Mouse (Mus musculus) thymus, postnatal 36 days (tissue): ENCODE measurements around the gene Tfr2.

Source experiments
- DNase-seq, 2 experiments: peaks; one replicate each; pipeline ENCODE4 v3.0.0; 2022; ENCODE audit warnings: mixed read lengths in 2 of 2

The Tfr2 gene

DNA sequence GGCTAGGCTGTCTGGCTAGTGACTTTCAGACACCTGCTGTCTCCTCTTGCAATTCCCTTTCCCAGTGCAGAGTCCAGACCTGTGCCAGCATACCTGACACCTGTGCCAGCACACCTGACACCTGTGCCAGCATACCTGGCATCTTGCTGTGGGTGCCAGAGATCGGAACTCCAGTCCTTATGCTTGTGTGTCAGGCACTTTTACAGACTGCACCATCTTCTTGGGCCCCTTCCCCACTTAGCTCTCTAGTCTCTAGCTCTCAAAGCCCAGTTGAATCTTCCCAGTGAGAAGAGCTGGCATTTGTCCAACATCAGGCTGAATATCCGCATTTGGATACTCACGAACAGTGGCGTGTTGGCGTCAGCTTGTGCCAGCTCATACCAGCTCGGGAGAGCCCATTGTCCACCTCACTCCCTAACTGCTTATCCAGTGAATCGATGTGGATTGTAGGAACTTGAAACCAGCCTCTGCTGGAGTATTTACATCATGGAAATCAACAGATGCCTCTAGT lies 30.3 kb upstream of the Tfr2 start:
- no peak for DNase-seq

DNA sequence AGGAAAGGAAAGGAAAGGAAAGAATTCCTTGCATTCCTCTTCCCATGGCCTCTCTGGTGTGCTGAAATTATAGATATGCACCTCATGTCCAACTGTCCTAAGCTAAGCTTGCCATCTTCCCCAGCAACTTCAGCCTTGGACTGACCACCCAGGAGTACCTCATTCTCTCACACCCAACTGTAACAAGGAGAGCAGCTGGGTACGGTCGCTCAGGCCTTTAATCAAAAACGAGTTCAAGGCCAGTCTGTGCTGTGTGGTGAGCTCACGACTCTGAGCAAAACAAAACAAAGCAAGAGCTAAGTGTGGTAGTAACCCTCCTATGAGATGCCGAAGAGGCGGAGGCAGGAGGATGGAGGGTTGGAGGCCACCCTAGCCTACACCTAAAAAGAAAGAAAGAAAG lies 28.6 kb upstream of the Tfr2 start:
- DNase-seq, result no peak

DNA sequence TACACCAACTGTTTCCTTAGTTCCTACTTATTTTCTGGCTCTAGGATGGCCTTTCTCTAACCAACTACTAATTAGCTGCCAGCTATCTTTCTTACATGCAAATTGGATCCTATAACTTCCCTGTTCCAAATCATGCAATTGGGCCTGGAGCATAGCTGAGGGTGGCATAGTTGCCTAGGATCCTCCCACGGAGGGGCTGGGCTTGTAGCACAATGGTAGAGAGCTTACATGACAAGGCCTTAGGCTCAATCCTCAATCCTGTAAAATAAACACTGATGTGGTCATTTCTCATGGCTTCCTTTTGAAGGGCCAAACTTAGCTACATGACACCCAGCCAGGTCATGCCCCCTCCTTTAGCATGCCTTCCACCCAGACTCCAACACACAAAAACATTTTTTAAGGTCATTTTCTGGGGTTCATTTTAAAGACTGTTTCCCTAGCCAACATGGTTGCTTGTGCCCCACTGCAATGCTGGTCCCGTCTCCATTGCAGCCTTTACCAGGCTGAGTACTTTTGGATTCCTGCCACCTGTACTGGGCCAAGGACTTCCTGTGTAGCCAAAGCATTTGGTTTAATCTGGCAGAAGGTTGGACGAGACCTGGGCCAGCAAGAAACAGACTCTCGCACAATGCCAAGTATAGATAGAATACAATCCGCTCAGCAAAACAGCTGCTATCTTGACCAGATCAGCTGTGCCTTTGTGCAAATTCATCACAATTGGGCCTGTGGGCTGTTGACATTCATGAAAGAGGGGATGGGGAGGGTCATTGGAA lies 27.7 kb upstream of the Tfr2 start:
- DNase-seq, result no peak

DNA sequence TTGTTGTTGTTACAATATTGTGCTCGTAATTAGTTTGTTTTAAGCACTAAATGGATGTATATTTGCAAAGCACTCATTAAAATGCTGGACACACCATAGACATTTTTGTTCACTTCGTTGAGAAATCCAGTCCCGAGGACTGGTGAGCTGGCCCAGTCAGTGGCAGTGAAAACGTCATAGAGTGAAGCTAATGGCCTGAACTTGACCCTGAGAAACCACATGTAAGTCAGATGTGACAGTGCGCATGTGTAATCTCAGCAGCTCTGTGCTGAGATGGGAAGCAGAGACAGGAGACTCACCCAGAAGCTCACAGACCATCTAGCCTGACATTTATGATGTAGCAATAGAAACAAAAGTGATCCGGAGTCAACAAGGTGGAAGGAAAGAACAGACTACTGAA lies 24.7 kb upstream of the Tfr2 start:
- no peak for DNase-seq

DNA sequence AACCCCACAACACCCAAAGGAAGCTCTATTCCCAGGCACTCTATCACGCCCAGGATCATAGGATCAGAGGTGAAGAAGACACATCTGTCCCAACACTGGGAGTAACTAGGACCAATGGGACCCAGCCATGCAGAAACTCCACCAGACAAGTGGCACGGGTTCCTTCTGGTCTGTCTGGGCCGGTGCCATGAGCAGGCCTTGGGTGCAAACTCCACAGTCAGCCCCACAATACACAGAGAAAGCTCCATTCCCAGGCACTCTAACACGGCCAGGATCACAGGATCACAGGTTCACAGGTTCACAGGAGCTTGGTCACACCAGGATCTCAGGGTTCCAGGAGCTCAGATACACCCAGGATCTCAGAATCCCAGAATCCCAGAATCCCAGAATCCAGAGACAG lies 24.0 kb upstream of the Tfr2 start:
- no peak for DNase-seq

DNA sequence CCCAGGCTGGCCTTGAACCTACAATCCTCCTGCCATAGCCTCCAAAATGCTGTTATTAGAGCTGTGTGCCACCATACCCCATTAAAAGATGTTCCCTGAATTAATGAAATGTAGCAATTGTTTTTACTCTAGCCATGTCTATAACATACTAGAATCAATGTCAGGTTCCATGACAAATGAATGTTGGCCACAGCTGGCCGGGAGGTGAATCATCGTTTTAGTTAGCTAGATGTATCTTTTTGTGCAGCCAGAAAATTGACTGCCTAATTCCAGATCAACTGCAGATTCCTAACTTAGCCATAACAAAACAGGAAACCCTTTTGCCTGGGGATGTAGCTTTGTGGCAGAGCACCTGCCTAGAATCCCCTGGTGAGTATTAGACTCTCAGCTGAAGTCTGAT lies 19.8 kb upstream of the Tfr2 start:
- DNase-seq, result no peak

DNA sequence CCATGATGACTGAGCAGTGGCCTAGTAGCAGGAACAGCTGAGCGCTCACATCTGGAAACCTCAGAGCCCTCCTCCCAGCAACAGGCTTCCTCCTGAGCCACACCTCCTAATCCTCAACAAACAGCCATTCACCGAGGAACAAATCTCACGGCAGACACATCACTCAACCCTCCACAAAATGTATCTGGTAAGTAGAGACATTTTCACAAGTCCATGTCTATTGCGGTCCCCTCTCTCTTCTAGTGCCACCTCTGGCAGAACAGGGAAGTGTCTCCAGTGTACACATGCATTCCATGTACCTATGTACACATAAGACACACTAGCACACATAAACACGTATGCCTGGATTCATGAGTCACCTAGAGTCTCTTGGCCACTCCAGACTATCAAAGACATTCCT lies 18.5 kb upstream of the Tfr2 start:
- DNase-seq, result peak in 1 of 2 experiments; percentile 24

DNA sequence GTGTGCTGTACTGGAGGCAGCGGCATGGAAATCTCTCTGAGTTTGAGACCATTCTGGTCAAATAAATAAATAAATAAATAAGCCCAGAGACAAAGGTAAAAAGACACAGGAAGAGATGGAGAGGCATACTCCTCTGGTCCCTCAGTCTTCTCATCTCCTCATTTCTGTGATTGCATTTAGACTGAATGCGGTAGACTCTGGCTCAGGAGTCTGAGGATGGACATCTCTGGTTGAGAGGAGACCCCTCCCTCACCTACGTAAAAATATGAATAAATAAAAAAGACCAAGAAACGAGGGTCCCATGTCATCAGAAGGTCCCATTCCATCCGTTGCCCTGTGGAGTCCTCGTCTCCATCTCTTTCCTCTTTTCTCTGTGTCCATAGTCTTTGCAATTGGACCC lies 16.6 kb upstream of the Tfr2 start:
- no peak for DNase-seq

DNA sequence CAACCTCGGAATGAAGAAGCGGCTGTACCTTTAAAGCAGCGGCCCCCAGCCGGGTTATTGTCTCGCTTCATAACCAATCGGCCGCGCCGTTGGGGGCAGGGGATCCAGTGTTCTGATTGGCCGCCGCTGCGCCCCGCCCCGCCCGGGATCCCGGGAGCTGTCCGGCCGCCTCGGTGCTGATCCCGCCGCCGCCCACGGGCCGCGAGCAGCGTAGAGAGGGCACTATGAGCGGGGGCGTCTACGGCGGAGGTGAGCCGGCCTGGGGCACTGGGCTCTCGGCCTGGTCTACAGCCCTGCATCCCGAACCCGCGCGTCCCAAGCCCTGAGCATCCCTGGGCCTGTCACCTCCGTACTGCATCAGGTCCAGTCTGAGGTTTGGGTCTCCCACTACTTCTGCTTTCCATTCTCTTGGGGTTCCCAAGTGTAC lies 16.2 kb upstream of the Tfr2 start, which contains the start of gene Actl6b:
Gene Actl6b, plus strand, starts transcription at position 107 of the 427 bp plus-strand sequence.
- DNase-seq, result peak; percentile 63

DNA sequence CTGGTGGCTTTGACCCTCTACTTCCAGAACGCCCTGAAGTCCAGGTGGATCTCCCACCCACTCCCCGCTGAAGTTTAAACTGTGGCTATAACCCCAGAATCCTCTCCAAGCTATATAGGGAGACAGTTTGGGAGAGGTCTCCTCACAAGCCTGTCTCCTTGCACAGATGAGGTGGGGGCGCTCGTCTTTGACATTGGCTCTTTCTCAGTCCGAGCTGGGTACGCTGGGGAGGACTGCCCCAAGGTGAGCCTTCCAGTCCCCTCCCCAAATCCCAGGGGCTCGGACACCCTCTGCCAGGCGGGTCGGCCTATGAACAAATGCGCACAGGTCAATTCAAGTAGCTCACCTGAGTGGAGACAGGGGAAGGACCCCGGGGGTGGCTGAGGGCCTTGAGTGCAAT lies 15.7 kb upstream of the Tfr2 start:
- no peak for DNase-seq

DNA sequence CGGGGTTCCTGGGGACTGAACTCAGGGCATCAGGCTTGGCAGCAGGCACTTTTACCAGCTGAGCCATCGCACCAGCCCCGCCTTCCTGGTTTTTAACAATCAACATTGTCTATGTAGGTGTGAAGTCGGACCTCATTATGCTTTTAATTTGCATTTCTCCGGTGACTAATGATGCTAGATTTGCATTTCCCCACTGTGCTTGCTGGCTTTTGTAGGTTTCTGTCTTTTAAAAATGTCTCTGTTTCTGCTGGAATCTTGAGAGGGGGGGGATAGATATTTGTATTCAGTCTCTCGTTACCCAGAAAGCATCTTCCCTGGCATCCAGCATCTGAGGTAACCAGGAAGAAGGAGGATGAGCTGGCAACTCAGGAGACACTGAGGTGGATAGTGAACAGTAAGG lies 8.1 kb upstream of the Tfr2 start:
- DNase-seq, result no peak

DNA sequence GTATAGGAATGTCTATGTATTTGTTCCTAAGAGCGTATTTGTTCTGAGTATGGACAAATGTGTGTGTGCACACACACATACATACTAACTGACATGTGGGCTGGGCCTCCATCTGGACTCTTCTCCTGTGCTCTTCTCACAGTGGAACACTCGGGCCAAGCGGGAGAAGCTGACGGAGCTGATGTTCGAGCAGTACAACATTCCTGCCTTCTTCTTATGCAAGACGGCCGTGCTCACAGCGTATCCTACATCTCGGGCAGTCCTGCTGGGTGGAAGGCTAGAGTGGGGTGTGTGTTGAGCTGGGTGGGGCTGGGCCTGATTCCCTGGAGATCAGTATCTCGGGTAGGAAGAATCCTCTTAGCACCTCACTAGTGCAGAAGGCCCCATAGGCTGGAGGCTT lies 6.7 kb upstream of the Tfr2 start:
- no peak for DNase-seq

DNA sequence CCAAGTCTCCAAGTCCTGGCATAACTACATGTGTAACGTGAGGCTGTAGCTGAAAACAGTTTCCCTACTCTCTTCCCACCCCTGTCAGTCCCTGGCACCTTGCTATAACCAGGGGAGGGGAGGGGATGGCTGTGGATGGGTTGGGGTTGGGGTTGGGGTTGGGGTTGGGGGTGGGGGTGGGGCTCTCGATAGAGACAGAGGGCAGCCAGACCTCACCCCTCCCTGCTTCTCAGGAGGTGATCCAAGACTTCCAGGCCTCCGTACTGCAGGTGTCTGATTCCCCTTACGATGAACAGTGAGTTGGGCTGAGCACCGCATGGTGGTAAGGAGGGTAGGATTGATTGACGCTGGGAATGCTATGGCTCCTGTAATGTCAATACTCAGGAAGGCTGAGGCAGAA lies 3.9 kb upstream of the Tfr2 start:
- no peak for DNase-seq

DNA sequence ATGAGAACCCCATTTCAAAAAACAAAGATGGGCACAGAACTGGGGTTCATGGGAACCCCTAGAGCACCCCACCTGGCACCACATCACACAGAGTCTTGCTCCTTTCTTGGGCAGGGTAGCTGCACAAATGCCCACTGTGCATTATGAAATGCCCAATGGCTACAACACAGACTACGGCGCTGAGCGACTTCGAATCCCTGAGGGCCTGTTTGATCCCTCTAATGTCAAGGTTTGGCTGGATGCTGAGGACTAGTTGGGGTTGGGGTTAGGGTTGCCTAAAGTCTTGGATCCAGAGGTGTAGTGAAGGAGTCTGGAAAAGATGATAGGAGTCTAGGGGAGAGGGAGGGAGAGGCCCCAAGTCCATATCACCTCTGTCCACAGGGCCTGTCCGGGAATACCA lies 3.2 kb upstream of the Tfr2 start:
- DNase-seq, result no peak

DNA sequence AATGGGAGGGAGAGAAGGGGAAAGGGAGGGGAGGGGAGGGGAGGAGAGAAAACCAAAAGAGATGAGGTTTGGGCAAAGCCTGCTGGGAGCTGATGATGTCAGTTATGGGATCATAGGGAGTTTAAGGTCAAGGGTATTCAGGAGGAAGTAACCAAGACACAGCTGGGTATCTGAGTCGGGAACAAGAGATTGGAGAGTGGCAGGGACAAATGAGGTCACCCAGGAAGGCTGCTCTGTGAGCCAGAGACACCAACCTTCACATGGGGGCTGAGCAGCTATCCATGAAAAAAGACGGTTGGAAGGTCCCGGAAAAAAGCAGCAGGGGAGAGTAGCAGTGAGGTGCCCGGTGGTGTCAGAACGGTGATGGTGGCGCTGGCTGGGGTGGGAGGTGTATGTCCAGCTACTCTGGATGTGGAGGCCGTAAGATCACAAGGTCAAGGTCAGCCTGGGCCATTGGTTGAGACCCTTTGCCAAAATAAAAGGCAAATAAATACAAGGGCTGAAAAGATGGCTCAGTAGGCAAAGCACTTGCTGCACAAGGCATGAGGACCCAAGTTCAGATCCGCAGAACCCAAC lies 1.3 kb upstream of the Tfr2 start:
- no peak for DNase-seq

DNA sequence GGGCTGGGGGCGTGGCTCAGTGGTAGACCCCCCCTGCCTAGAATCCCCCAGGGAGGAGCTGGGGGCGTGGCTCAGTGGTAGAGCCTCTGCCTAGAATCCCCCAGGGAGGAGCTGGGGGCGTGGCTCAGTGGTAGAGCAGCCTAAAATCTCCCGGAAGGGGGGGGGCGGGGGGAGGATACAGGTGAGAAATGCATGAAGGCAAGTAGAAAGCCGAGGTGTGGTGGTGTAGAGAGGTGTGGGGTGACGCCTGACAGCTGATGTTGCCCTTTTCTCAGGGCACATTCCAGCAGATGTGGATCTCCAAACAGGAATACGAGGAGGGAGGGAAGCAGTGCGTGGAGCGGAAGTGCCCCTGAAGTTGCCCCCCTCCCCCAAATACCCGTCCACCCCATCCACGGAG lies 609 bp upstream of the Tfr2 start:
- no peak for DNase-seq

DNA sequence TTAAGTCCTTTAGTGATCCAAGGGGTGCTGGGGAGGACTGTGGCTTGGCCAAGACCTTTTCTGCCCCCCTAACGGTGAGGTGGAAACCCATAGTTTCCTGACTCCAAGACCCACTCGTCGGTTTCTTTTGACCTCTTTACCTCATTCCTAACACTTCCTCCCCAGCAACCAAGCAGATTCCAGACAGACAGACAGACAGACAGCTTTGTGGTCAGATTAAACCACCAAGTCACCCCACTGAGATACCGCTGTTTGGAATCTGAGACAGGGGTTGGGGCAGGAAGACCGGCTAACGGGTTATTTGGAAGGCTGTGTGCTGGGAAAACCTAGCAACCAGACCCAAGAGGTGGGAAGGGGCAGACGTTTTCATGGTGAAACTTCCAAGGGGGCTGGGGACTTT lies 541 bp downstream of the Tfr2 start:
- no peak for DNase-seq

DNA sequence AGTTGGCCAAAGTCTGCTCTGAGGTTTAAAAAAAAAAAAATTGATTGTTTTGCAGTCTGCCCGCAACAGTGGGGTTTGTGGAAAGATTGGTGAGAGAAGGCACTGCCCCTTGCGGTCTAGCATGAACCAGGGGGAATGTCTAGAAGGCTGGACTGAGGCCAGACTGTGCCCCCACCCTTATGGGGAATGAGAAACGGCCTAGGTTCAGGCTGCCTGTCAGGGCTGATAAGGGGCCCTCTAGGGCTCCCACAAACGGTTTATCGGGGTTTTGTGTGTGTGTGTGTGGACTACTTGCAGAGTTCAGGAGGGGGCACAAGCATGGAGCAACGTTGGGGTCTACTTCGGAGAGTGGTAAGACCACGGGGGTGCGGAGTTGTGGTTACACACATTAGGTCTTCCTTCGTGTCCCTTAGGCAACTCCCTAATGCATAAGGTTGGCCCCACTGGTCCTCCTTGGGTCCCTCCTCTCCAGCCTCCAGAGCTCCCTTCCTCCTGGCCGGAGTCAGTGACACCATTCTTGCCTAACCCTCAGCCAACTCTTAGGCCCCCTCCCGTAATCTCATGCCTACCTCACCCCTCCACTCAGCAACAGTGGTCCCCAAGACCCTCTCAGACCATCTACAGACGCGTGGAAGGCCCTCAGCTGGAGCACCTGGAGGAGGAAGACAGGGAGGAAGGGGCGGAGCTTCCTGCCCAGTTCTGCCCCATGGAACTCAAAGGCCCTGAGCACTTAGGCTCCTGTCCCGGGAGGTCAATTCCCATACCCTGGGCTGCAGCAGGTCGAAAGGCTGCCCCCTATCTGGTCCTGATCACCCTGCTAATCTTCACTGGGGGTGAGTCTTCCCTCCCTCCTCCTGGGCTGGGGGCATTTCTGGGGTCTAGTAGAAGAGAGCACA lies 1.3 kb downstream of the Tfr2 start:
- DNase-seq, result no peak

DNA sequence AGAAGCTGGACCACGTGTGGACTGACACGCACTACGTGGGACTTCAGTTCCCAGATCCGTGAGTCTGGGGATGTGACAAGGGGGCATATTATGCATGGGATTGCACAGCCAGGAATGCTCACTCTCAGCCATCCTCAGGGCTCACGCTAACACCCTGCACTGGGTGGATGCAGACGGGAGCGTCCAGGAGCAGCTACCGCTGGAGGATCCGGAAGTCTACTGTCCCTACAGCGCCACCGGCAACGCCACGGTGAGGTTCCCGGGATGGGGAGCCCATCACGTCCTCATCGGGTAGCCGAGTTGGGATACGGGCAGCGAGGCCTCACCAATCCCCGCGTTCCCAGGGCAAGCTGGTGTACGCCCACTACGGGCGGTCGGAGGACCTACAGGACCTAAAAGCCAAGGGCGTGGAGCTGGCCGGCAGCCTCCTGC lies 4.8 kb downstream of the Tfr2 start:
- DNase-seq, result no peak

DNA sequence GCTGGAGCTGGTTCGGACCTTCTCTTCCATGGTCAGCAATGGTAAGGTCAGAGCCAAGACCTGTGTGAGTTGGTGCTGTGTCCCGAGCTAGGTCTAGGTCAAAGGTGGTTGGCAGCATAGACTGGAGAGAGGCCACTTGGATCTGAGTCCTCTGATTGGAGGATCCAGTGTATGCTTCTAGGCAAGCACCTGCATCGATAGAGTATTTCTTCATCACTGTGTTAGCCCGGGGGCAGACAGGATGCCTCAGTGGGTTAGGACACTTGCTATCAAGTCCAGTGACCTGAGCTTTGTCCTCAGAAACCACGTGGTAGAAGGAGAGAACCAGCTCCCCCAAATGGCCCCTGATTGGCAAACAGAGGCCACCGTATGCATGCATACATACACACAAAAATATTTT lies 10.6 kb downstream of the Tfr2 start:
- DNase-seq, result no peak

DNA sequence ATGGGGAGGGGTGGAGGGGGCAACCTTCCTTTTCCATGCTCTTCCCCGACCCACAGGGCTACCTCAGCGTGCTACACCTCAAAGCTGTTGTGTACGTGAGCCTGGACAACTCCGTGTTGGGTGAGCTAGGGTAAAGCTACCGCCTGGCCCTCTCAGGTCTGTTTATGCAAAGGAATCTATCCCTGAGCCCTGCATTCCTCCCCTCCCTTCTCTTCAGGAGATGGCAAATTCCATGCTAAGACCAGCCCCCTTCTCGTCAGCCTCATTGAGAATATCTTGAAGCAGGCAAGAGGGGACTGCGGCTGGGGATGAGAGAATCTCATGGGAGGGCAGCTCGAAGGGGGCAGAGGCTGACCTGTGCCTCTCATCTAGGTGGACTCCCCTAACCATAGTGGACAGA lies 13.1 kb downstream of the Tfr2 start:
- no peak for DNase-seq

DNA sequence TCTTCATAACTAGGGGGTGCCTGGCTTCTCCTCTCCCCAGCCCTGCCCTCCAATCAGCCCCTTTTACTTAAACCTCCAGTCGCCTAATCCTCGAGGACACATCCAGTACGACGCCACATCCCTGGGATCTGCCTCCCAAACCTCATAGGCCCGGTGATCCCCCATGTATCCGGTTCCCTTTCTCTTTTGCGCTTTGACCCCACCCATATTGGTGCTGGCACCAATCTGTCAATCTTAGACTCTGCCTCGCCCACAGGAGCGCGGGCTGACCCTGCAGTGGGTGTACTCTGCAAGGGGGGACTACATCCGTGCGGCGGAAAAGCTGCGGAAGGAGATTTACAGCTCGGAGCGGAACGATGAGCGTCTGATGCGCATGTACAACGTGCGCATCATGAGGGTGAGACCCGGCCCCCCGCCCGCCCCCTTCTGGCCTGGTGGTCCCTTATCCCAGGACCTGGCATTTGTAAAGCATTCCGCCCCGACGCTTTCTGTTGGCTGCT lies 14.1 kb downstream of the Tfr2 start:
- DNase-seq, result peak in 1 of 2 experiments; percentile 56

DNA sequence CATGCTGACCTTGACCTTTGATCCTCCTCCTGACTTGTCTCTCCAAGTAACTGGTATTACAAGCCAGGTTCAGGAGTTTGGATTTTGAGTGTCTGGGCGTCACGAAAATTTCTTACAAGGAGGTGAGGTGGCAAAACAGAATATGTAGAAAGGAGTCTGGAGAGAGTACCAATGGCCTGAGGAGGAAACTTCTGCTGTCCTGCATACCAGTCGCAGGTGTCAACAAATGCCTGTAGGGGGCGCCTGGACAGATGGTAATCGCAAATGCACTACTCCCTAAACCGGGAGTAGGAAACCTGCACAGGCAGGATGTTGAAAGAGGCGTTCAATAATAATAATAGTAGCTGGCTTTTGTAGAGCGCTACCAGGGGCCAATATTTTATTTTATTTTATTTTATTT lies 15.3 kb downstream of the Tfr2 start:
- peak; percentile 68 to 70 for DNase-seq
